Mouse (Mus musculus) erythroblast, embryonic 14.5 days (primary cell): ENCODE data around the gene Ggcx.

Experiments
- GATA1 ChIP-seq: IDR thresholded peaks from 2 replicates; pipeline ENCODE4 v1.6.1; 2012; ENCODE audit warnings: low read length, inconsistent platforms, mixed read lengths
- TAL1 ChIP-seq: IDR thresholded peaks from 3 replicates; pipeline ENCODE4 v1.6.1; 2012; ENCODE audit warnings: low read length, inconsistent platforms, mixed read lengths

DNA sequence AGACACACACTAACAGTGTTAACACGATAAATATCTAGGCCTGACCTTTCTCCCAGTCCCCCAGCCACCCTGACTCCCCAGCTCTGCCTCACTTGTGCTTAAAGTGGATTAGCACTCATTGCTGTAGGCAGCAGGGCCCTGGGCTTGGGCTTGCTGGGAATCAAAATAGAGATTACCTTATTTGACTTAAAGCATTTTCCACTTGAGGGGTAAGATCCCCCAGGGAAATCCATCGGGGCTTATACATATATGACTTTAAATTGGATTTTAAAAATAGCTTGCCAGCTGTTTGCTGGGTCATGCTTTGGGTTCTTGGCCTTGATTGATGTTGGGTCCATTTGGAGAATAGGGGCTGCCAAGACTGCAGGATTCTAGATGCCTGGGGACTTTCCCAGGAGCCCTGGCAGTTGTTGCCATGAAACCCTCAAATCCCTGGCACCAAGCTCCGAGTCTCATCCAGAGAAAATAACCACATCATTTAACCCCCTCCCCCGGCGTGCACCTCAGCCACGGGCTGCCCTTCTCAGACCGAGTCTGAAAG, 40.8 kb downstream of the Ggcx start:
- TF ChIP-seq GATA1: no peak
- TF ChIP-seq TAL1: no peak
